Mouse (Mus musculus): ENCODE measurements around the gene Speer2. TPM values are rescaled to one million over a fixed set of nuclear protein-coding genes. Genes with fewer than 3 reads are reported as not detected.

The Speer2 gene
- not detected in 2 replicates for polyA plus RNA-seq (2016; fragmentation: Nextera tagmentation; extraction: Ambion mirVana)

DNA sequence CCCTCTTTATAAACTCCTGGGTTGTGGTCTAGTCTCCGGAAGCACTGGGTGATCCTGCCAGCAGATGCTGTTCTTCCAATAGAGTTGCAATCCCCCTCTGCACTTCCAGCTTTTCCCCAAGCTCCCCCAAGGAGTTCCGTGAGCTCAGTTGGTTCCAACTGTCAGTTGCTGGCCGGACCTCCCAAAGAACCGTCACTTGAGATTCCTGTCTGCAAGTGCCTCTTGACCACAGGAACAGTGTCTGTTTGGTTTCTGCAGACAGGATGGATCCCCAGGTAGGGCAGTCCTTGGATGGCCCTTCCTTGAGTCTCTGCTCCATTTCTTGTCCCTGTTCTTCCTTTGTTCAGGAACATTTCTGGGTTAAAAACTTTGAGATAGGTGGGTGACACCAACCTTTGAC lies at the start of gene Speer2:
Speer2 (minus strand) TSS at position 101 of the 400 bp plus-strand sequence.
- Histone ChIP-seq H3K27ac (replicated peaks) (no peak within 1 kb of the TSS), H3K36me3 (no peaks in the 10 kb centered on the region), H3K4me1 (no peaks in the 10 kb centered on the region), H3K9me3 (replicated peaks) (no peaks in the 10 kb centered on the region), H3K27me3 (ENCODE audit: low read depth, poor library complexity, severe bottlenecking) (no peaks in the 10 kb centered on the region), H3K4me3 (no peak within 1 kb of the TSS)
- 91% methylated on average over 4 of the region's 4 CpGs for WGBS
- DNase-seq (ENCODE audit: low spot score), result no peak

DNA sequence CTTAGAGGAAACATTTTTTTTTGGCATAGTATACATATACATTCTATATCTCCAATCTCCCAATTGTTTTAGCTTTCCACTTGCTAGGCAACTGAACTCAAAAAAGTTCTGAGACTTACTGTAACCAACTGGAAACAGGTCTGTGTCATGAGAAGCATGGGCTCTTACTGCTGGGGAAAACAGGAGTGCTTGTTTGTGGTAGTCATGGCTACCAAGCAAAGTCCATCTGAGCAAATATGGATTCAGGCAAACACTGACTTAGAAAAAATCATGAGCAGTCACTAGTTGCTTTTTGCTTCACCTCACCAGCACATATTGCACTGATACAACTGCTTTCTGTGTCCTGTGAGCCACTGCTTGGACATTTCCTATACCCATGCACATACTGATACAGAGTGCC lies 40.8 kb upstream of the Speer2 start:
- H3K27ac ChIP-seq (replicated peaks), result no peak overlapping the region
- no peak overlapping the region for H3K4me3 ChIP-seq
- H3K9me3 ChIP-seq (replicated peaks), result no peaks in the 10 kb centered on the region
- no peaks in the 10 kb centered on the region for H3K27me3 ChIP-seq (ENCODE audit: low read depth, poor library complexity, severe bottlenecking)
- no peak for DNase-seq (ENCODE audit: low spot score)
- H3K4me1 ChIP-seq, result no peaks in the 10 kb centered on the region
- no peaks in the 10 kb centered on the region for H3K36me3 ChIP-seq

DNA sequence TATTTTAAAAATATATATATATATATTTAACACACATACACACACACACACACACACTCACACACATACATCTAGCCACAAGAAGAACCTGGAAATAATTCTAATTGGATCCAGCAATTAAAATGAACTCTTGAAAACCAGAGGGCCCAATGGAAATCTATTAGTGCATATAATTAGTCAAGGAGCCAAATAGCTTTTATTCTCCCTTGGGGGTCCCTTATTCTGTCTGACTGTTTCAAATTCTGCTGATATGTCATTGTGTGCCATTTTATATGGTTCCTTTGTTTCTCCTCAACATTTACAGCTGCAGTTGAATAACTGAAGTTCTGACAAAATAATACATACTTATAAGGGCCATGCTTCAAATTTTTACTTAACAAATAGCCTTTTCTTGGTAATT lies 17.2 kb upstream of the Speer2 start:
- Histone ChIP-seq H3K27ac (replicated peaks) (no peak overlapping the region), H3K36me3 (no peaks in the 10 kb centered on the region), H3K27me3 (ENCODE audit: low read depth, poor library complexity, severe bottlenecking) (no peaks in the 10 kb centered on the region), H3K9me3 (replicated peaks) (no peaks in the 10 kb centered on the region), H3K4me1 (no peaks in the 10 kb centered on the region), H3K4me3 (no peak overlapping the region)
- no peak for DNase-seq (ENCODE audit: low spot score)

DNA sequence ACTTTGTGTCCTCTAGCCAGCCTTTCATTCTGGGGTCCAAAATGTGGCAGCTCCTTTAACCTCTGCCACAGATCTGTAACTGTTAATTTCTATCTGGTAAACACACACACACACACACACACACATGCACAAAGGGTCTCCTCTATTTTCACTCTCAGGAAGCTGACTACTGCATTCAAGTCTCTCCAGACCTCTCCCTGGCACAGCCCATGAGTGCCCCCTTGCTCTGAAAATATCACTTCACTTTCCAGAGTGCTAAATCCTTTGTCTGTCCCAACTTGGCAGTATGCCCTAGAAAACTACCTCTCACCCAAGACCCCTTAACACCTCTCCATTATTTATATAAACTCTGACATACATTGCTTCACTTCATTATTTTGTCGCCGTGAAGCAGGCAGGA lies 26.9 kb downstream of the Speer2 start:
- DNase-seq (ENCODE audit: low spot score), result no peak
- Histone ChIP-seq H3K9me3 (replicated peaks) (no peaks in the 10 kb centered on the region), H3K4me3 (no peak overlapping the region), H3K27me3 (ENCODE audit: low read depth, poor library complexity, severe bottlenecking) (no peaks in the 10 kb centered on the region), H3K4me1 (no peaks in the 10 kb centered on the region), H3K36me3 (no peaks in the 10 kb centered on the region), H3K27ac (replicated peaks) (no peak overlapping the region)
- WGBS, result 86% methylated on average over 2 of the region's 2 CpGs

DNA sequence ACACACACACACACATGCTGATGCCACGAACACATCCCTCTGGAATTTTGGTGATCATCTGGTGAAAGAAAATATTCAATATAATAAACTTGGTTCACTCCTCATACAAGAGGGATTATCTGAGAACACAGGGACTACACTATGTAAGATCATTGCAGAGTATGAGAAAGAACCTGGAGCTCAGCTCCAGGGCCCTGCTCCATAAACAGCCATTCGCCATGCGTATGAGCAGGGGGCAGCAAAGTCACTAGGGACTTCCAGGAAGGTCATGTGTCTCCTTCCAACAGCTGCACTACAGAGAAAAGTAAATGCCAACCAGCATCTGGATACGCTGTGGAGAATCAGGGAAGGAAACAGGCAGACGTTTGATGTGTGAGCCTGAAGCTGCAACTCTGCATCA lies 49.9 kb downstream of the Speer2 start:
- DNase-seq (ENCODE audit: low spot score), result no peak
- no peaks in the 10 kb centered on the region for H3K36me3 ChIP-seq

More for the DNA sequence above, 49.9 kb downstream of the Speer2 start:
- H3K4me1 ChIP-seq, result no peaks in the 10 kb centered on the region
- 66% methylated on average over 5 of the region's 5 CpGs for WGBS
- H3K27me3 ChIP-seq (ENCODE audit: low read depth, poor library complexity, severe bottlenecking), result no peaks in the 10 kb centered on the region
- H3K4me3 ChIP-seq, result no peak overlapping the region
- H3K9me3 ChIP-seq (replicated peaks), result no peaks in the 10 kb centered on the region
- no peak overlapping the region for H3K27ac ChIP-seq (replicated peaks)
